Comparison of ENCODE assay signal across 8 mouse cellular contexts in genomic region chr1:153133865-153134781, GRCm38 (mm10). TPM values are rescaled to one million over a fixed set of nuclear protein-coding genes. Genes with fewer than 3 reads are reported as not detected.
DNase-seq lines count a peak whose midpoint lies in the region; ATAC-seq and TF ChIP-seq lines count a peak whose summit lies in the region.

No protein-coding gene starts in this region.

- H3K9ac ChIP-seq in lung, embryonic 14.5 days: peak overlapping the region; percentile 30
- no peak overlapping the region for H3K9ac ChIP-seq in hindbrain, postnatal 0 days (replicated peaks; ENCODE audit: low read length)
- H3K9ac ChIP-seq in liver, embryonic 11.5 days (ENCODE audit: low read depth, low read length): no peak overlapping the region

- peak; percentile 62 for ATAC-seq in lung, embryonic 14.5 days (ENCODE audit: insufficient read depth)
- ATAC-seq in hindbrain, postnatal 0 days: peak; percentile 71
- no peak for ATAC-seq in liver, embryonic 11.5 days (replicated peaks; ENCODE audit: low FRiP score)
- ATAC-seq in erythroblast, adult 5-6 weeks (replicated peaks; ENCODE audit: low FRiP score, poor library complexity, severe bottlenecking): no peak

- H3K36me3 ChIP-seq in lung, embryonic 14.5 days (ENCODE audit: insufficient read depth): no peaks in the 10 kb centered on the region
- no peaks in the 10 kb centered on the region for H3K36me3 ChIP-seq in hindbrain, postnatal 0 days (ENCODE audit: insufficient read depth, low read length)
- no peaks in the 10 kb centered on the region for H3K36me3 ChIP-seq in liver, embryonic 11.5 days (ENCODE audit: control insufficient read depth, insufficient read depth, low read length)

- H3K4me3 ChIP-seq in lung, embryonic 14.5 days (ENCODE audit: low read depth, low read length): no peak overlapping the region
- H3K4me3 ChIP-seq in lung, adult 2 months (replicated peaks; ENCODE audit: extremely low read depth, low read depth, low read length): no peak overlapping the region
- H3K4me3 ChIP-seq in hindbrain, postnatal 0 days (ENCODE audit: low read length): no peak overlapping the region
- no peak overlapping the region for H3K4me3 ChIP-seq in liver, embryonic 11.5 days (ENCODE audit: low read depth, low read length)

- TF ChIP-seq POLR2A in lung, adult 2 months (IDR thresholded peaks at IDR 0.05; ENCODE audit: borderline replicate concordance, extremely low read depth, low read depth, low read length): no peak

- no peaks in the 10 kb centered on the region for H3K9me3 ChIP-seq in lung, embryonic 14.5 days (ENCODE audit: low read depth, low read length)
- H3K9me3 ChIP-seq in hindbrain, postnatal 0 days (ENCODE audit: low read length): no peaks in the 10 kb centered on the region
- H3K9me3 ChIP-seq in liver, embryonic 11.5 days (ENCODE audit: control insufficient read depth, low read length): no peaks in the 10 kb centered on the region

- intact Hi-C loops in gastrocnemius, postnatal 36 days (cut with DNase I): no loop called here

- TF ChIP-seq CTCF in lung, embryonic 14.5 days (IDR thresholded peaks at IDR 0.05; ENCODE audit: low read depth): no peak
- TF ChIP-seq CTCF in lung, adult 2 months (IDR thresholded peaks at IDR 0.05; ENCODE audit: insufficient read depth, low read length): no peak
- TF ChIP-seq CTCF in hindbrain, postnatal 0 days (IDR thresholded peaks at IDR 0.05; ENCODE audit: low read depth): no peak

- 0 out of 2 replicates have a peak overlapping the region, but pooled peaks have one; percentile 12 for H3K4me2 ChIP-seq in lung, embryonic 14.5 days
- no peak overlapping the region for H3K4me2 ChIP-seq in hindbrain, postnatal 0 days (ENCODE audit: low read depth, low read length)
- H3K4me2 ChIP-seq in liver, embryonic 11.5 days: no peak overlapping the region

- peaks cover 24% of the 10 kb centered on the region for H3K4me1 ChIP-seq in lung, embryonic 14.5 days (ENCODE audit: insufficient read depth)
- H3K4me1 ChIP-seq in lung, adult 2 months (ENCODE audit: control insufficient read depth, insufficient read depth, low read length): peaks cover 3% of the 10 kb centered on the region; the same call in 1 of the 2 replicates
- H3K4me1 ChIP-seq in hindbrain, postnatal 0 days (ENCODE audit: insufficient read depth, low read length): no peaks in the 10 kb centered on the region
- H3K4me1 ChIP-seq in liver, embryonic 11.5 days (replicated peaks; ENCODE audit: control insufficient read depth, insufficient read depth, low read length): peaks cover 5% of the 10 kb centered on the region; the same call in 1 of the 2 replicates

- no peaks in the 10 kb centered on the region for H3K27me3 ChIP-seq in lung, embryonic 14.5 days (ENCODE audit: insufficient read depth, low read length)
- H3K27me3 ChIP-seq in hindbrain, postnatal 0 days (ENCODE audit: insufficient read depth, low read length): no peaks in the 10 kb centered on the region
- no peaks in the 10 kb centered on the region for H3K27me3 ChIP-seq in liver, embryonic 11.5 days (replicated peaks; ENCODE audit: control insufficient read depth, insufficient read depth, low read length)

- peak; percentile 63 for DNase-seq in lung, embryonic 14.5 days
- no peak for DNase-seq in lung, adult 2 months
- peak; percentile 35 to 50 for DNase-seq in gastrocnemius, postnatal 36 days
- peak; percentile 62 for DNase-seq in hindbrain, postnatal 0 days (ENCODE audit: low spot score)
- DNase-seq in neural tube, embryonic 10.5 days (ENCODE audit: extremely low spot score, low spot score): peak; percentile 43
- no peak for DNase-seq in liver, embryonic 11.5 days (ENCODE audit: low spot score)
- no peak for DNase-seq in layer of hippocampus, adult 11-12 months (ENCODE audit: low spot score)

- WGBS in lung, embryonic 14.5 days: 13% methylated on average over 9 of the region's 9 CpGs
- WGBS in lung, adult 2 months: 43% methylated on average over 9 of the region's 9 CpGs
- WGBS in hindbrain, postnatal 0 days: 17% methylated on average over 9 of the region's 9 CpGs
- 32% methylated on average over 9 of the region's 9 CpGs for WGBS in liver, embryonic 11.5 days

- H3K27ac ChIP-seq in lung, embryonic 14.5 days (ENCODE audit: low read depth): peak overlapping the region; percentile 93
- peak overlapping the region; percentile 63; the same call in 1 of the 2 replicates for H3K27ac ChIP-seq in hindbrain, postnatal 0 days
- H3K27ac ChIP-seq in liver, embryonic 11.5 days (ENCODE audit: low read depth, low read length): no peak overlapping the region

RNA-seq across cellular contexts. Expression of gene Lamc2, which starts 52.1 kb away (rescaled TPM):
- polyA plus RNA-seq in lung, embryonic 14.5 days (2014; fragmentation: Nextera tagmentation; extraction: Ambion mirVana): 55.7 and 55.9 TPM in 2 replicates
- 36.4 and 37.5 TPM in 2 replicates for polyA plus RNA-seq in lung, adult 2 months (2012; rRNA removed)
- 1 to 10 TPM; 3.7 to 3.9 TPM for total RNA-seq in gastrocnemius, postnatal 36 days (2021)
- 5.8 and 6.3 TPM in 2 replicates for total RNA-seq in hindbrain, postnatal 0 days (2014; rRNA removed)
- polyA plus RNA-seq in hindbrain, postnatal 0 days (2015; fragmentation: Nextera tagmentation; extraction: Ambion mirVana): 3.7 and 4.4 TPM in 2 replicates
- 1.0 and 1.1 TPM in 2 replicates for polyA plus RNA-seq in liver, embryonic 11.5 days (2014; fragmentation: Nextera tagmentation; extraction: Ambion mirVana)
- total RNA-seq in erythroblast, adult 5-6 weeks (2015; ENCODE audit: low replicate concordance): not detected in 2 replicates
- not detected in 2 replicates for total RNA-seq in erythroblast, adult 5-6 weeks (2017; ENCODE audit: low replicate concordance)

Comparison
In these comparisons a context has a peak if more than half of its experiments do, and no peak if none do; other contexts are left out.
1. DNase-seq: peak in lung, embryonic 14.5 days (single experiment), gastrocnemius, postnatal 36 days (2 of 2), hindbrain, postnatal 0 days (single experiment) and neural tube, embryonic 10.5 days (single experiment); none in lung, adult 2 months (single experiment), liver, embryonic 11.5 days (single experiment) and layer of hippocampus, adult 11-12 months (single experiment).
2. ATAC-seq: peak in lung, embryonic 14.5 days (single experiment) and hindbrain, postnatal 0 days (single experiment); none in liver, embryonic 11.5 days (single experiment) and erythroblast, adult 5-6 weeks (single experiment).